Mouse (Mus musculus) spleen, postnatal 4 days (tissue): ENCODE measurements around the gene C9orf72.

Experiments used
- DNase-seq, 2 experiments: peaks; one replicate each; pipeline ENCODE4 v3.0.0; 2022; ENCODE audit warnings: low spot score in 2 of 2

The C9orf72 gene

GRCm38 (mm10) chr4:35177926-35178645 lies 47.9 kb downstream of the C9orf72 start:
- no peak for DNase-seq

DNA sequence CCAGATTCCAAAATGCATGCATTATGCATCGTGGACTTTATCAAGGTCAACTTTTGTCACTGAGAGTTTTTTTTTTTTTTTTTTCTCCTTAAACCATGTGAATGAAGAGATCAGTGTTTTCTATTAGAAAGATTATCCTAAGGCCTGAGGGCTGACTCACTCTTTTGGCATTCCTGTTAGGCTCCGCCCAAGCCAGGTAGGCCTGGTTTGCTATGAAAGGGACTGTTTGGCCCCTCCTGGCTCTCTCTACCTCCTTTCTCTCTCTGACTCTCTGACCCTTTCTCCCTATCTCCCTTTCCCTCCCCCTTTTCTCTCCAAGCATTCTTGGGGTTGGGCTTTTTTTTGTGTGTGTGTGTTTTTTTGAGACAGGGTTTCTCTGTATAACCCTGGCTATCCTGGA lies 50.4 kb downstream of the C9orf72 start:
- no peak for DNase-seq

DNA sequence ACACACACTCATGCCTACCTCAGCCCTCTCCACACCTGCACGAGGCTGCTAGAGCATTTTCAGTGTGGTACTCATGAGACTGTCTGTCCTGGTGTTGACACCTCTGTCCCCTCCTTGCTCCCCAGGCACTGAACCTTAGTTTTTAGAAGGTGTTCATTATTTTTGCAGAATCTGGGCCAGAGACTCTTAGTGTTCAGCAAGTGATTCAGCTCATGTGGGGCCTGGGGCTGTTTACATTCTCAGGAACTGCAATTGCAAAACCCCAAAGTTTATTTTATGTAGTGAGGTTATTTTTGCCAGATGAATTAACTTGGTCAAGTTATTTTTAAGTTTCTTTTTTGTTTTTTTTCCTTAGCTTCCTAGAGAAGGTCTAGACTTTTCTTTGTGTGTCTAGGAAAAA lies 52.4 kb downstream of the C9orf72 start:
- no peak for DNase-seq

DNA sequence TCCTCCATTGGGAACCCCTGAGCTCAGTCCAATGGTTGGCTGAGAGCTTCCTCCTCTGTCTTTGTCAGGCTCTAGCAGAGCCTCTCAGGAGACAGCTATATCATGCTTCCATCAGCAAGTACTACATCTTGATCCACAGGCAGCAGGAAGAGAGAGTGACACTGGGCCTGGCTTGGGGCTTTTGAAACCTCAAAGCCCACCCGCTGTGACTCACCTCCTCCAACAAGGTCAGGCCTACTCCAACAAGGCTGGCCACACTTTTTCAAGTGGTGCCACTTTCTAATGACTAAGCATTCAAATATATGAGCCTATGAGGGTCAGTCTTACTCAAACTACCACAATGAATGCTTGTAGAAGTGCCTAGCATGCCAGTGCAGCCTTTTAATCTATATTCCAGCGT lies 53.5 kb downstream of the C9orf72 start:
- no peak for DNase-seq

DNA sequence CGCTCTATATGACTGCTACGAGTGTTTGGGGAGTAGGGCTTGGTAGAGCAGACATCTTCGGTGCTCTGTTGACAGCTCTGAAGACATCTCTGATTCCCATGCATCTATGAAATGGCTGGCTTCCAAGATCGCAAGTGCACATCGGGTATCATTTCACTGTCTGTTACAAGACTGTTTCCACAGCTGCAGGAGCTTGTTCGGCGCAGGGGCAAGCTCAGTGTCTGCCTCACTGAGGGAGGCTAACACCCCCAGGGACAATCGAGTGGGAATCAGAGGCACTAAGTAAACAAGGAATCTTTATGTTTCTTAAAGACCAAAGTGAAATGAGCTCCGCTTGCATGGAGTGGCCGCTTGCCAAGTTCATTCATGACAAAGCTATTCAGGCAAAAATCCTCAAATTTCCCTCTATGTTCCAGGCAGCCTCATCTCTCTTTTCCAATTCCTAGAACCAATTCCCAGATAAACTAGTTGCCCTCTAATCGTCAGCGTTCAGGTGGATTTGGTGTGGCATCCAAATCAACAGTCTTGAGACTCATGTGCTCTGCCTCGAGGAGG lies 56.3 kb downstream of the C9orf72 start:
- DNase-seq = no peak

- no peak for DNase-seq
These were observed 58.1 kb downstream of the C9orf72 start for GRCm38 (mm10) chr4:35167855-35168254.

GRCm38 (mm10) chr4:35165947-35166346 lies 60.0 kb downstream of the C9orf72 start:
- DNase-seq = no peak

DNA sequence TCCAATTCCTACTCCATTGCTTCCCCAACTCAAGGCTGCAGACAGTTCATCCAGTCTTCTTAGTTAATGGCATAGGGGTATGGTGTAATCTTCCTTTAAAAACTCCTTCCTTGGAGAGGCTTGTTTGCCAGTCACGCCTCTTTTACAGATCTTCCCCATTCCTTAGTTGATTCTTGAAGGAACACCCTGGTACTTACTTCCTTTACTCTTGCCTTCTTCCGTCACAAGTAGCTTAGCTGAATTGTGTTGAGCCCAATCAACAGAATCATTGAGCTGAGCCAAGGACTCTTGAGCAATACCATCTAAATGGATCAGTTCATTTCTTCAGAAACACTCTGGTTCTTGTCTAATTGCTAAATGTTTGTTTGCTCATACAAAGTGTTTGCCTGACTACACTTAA lies 60.7 kb downstream of the C9orf72 start:
- DNase-seq = no peak

- no peak for DNase-seq
These were observed 68.2 kb downstream of the C9orf72 start for GRCm38 (mm10) chr4:35157815-35158214.

- DNase-seq = peak; percentile 82 to 92
These were observed 69.0 kb downstream of the C9orf72 start, which contains the start of gene Mob3b for GRCm38 (mm10) chr4:35156751-35157611. Gene Mob3b (minus strand): TSS chr4:35157484.

- DNase-seq = peak; percentile 49 to 74
These were observed 69.8 kb downstream of the C9orf72 start for GRCm38 (mm10) chr4:35156149-35156611.

- peak; percentile 47 to 72 for DNase-seq
These were observed 70.6 kb downstream of the C9orf72 start for GRCm38 (mm10) chr4:35155132-35155922.

- no peak for DNase-seq
These were observed 71.9 kb downstream of the C9orf72 start for GRCm38 (mm10) chr4:35154051-35154450.

GRCm38 (mm10) chr4:35151756-35152155 lies 74.2 kb downstream of the C9orf72 start, which contains the start of gene Ifnk:
Gene Ifnk (plus strand): TSS chr4:35152056.
- DNase-seq = no peak

GRCm38 (mm10) chr4:35150706-35151105 lies 75.3 kb downstream of the C9orf72 start:
- no peak for DNase-seq

- no peak for DNase-seq
These were observed 77.6 kb downstream of the C9orf72 start for GRCm38 (mm10) chr4:35148326-35148725.

DNA sequence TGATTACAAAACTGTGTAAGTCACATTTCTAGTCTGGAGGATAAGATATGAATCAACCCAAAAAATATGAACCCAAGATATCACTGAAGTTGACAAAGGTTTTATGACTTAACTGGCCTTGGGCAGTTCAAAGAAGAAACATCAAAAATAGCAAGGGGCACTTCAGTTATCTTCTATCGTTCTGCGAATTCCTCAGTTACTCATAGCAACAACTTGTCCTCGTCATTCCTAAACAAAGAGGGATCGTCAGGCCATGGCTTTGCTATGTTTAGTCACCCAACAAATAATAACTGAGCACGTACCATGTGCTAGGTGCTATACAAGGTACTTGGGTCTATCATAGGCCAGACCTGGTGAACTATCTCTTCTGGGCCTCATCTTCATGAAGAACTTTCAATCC lies 79.4 kb downstream of the C9orf72 start:
- no peak for DNase-seq

GRCm38 (mm10) chr4:35145726-35146125 lies 80.2 kb downstream of the C9orf72 start:
- DNase-seq = no peak

- no peak for DNase-seq
These were observed 82.4 kb downstream of the C9orf72 start for GRCm38 (mm10) chr4:35143472-35144102.
